Mouse (Mus musculus): ENCODE data around the gene Psmd13. TPM values are rescaled to one million over a fixed set of nuclear protein-coding genes. Genes with fewer than 3 reads are reported as not detected.

The Psmd13 gene
- polyA plus RNA-seq, 1 experiment from 2014 or later: 303 TPM

DNA sequence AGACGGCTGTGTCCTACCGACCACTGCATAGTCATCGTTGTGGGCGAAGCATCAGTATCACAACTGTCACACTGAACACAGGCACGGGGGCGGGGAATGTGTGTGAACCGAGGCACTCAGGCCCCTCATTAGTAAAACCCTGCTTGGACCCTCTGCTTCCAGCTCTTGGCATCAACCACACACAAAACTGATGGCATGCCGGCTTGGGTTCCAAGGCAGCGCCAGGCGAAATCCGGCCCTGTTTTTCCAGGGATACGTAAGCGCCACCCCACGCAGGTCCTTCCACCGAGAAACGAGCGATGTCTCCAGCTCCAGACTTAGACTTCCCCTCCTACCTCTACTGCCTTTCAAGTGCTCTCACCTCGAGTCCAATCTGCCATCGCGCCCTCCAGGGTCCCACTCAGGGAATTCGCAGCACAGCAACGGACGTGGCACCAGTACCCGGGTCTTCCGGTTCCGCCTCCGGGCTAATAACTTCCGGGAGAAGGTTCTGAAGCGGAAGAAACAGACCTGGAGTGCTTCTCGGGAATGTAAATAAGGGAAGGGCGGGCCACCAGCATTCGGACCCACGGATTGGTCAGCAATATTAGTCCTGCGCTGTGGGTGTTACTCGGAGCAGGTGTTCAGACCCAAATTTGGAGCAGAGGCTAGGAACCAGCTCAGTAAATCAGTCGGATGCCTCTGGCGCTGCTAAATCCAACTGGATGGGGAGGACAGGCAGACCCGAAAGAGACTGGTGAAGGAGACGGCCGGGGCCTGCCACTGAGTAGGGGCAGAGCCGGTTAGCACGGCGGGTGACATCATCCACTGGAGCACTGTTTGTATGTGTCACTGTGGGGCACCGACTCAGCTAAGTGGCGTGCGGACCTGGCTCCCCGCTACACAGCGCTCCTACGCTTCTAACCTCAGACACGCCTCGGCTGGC is 25.6 kb upstream of the Psmd13 start, which contains the start of gene Gm45785:
TSS of gene Gm45785 (minus strand) at position 472 of the 925 bp plus-strand sequence.
- WGBS: 1% methylated on average over 51 of the region's 51 CpGs
- Histone ChIP-seq H3K36me3 (ENCODE audit: control insufficient read depth, insufficient read depth) (peaks cover 27% of the 10 kb centered on the region), H3K4me1 (replicated peaks; ENCODE audit: control insufficient read depth, insufficient read depth, low read length) (peaks cover 31% of the 10 kb centered on the region)

DNA sequence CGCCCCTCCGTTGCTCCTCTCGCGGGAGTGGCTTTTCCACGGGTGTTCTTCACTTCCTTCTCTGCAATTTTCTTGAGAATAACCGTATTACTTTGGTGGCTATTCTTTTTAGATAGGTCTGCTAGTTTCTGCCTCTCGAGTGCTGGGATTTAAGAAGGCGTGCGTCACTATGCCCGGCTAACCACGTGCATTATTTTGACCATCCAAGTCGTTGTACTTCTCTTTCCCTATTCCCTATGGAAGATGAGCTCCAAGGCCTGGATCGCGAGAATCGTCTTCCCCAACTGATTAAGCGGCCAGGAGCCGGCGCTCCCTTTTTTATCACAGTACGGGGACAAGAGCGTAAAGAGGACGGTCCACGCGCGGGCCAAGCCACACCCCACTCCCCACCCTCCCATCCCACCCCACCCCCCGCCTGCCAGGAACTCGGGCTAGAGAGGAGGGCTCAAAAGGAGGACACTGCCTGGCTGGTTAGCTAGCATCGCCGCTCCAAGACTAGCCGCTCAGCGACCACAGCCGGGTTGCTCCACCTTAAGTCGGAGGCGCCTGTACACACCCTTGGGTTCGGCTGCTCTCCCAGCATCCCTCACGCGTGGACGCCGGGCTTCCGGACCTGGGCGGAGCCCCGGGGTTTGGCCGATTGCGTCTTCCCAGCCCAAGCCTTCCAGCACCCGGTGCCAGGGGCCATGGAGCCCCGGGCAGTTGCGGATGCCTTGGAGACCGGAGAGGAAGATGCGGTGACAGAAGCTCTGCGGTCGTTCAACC is 24.8 kb upstream of the Psmd13 start, which contains the start of gene Ric8a:
TSS of gene Ric8a (plus strand) at position 173 of the 765 bp plus-strand sequence.
- Histone ChIP-seq H3K4me1 (replicated peaks; ENCODE audit: control insufficient read depth, insufficient read depth, low read length) (peaks cover 31% of the 10 kb centered on the region), H3K4me3 (replicated peaks; ENCODE audit: low read length) (peak within 1 kb of the TSS; percentile 87), H3K27me3 (replicated peaks; ENCODE audit: control insufficient read depth, insufficient read depth, low read length) (no peaks in the 10 kb centered on the region), H3K36me3 (ENCODE audit: control insufficient read depth, insufficient read depth) (peaks cover 30% of the 10 kb centered on the region), H3K27ac (ENCODE audit: low read length) (peak within 1 kb of the TSS; percentile 93), H3K9ac (replicated peaks; ENCODE audit: low read depth, low read length) (peak within 1 kb of the TSS; percentile 88), H3K4me2 (ENCODE audit: low read length) (peak within 1 kb of the TSS; percentile 95), H3K9me3 (ENCODE audit: control insufficient read depth, low read length) (no peaks in the 10 kb centered on the region)
- under 1% methylated on average over 49 of the region's 50 CpGs for WGBS
- ATAC-seq: peak; percentile 82

More for the DNA sequence above, 25.6 kb upstream of the Psmd13 start, which contains the start of gene Gm45785:
- ATAC-seq: peak; percentile 77
- Histone ChIP-seq H3K27me3 (replicated peaks; ENCODE audit: control insufficient read depth, insufficient read depth, low read length) (no peaks in the 10 kb centered on the region), H3K4me3 (replicated peaks; ENCODE audit: low read length) (peak within 1 kb of the TSS; percentile 87), H3K4me2 (ENCODE audit: low read length) (peak within 1 kb of the TSS; percentile 95), H3K27ac (ENCODE audit: low read length) (peak within 1 kb of the TSS; percentile 93), H3K9ac (replicated peaks; ENCODE audit: low read depth, low read length) (peak within 1 kb of the TSS; percentile 88), H3K9me3 (ENCODE audit: control insufficient read depth, low read length) (no peaks in the 10 kb centered on the region)

DNA sequence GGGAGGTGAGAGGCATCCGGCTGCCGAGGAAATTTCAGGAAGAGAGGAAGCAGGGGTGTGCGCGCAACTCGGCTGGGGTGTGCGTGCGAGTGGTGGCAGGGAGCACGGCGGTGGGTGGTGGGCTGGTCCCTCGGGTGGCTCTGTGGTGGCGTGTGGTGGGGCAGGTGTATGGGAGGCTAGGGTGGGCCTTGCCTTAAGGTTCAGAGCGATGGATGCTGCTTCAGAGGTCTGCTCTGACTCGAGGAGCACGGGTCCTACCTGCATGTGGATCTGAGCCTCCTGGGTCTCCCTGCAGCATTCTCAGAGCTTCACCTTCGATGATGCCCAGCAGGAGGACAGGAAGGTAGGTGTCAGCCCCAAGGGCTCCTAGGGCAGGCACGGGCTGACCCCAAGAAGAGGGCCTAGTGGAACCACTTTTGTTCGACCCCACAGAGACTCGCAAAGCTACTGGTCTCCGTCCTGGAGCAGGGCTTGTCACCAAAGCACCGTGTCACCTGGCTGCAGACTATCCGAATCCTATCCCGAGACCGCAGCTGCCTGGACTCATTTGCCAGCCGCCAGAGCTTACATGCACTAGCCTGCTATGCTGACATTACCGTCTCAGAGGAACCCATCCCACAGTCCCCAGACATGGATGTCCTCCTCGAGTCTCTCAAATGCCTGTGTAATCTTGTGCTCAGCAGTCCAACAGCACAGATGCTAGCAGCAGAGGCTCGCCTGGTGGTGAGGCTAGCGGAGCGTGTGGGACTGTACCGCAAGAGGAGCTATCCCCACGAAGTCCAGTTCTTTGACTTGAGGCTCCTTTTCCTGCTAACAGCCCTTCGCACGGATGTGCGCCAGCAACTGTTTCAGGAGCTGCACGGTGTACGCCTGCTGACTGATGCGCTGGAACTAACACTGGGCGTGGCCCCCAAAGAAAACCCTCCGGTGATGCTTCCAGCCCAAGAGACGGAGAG is 23.9 kb upstream of the Psmd13 start, which contains the start of gene Bet1l:
TSS of gene Bet1l (minus strand) at position 28 of the 956 bp plus-strand sequence.
- 36% methylated on average over 40 of the region's 40 CpGs for WGBS
- Histone ChIP-seq H3K27me3 (replicated peaks; ENCODE audit: control insufficient read depth, insufficient read depth, low read length) (no peaks in the 10 kb centered on the region), H3K4me3 (replicated peaks; ENCODE audit: low read length) (peak within 1 kb of the TSS; percentile 87), H3K36me3 (ENCODE audit: control insufficient read depth, insufficient read depth) (peaks cover 30% of the 10 kb centered on the region), H3K4me1 (replicated peaks; ENCODE audit: control insufficient read depth, insufficient read depth, low read length) (peaks cover 31% of the 10 kb centered on the region), H3K4me2 (ENCODE audit: low read length) (peak within 1 kb of the TSS; percentile 95), H3K27ac (ENCODE audit: low read length) (peak within 1 kb of the TSS; percentile 93), H3K9me3 (ENCODE audit: control insufficient read depth, low read length) (no peaks in the 10 kb centered on the region), H3K9ac (replicated peaks; ENCODE audit: low read depth, low read length) (peak within 1 kb of the TSS; percentile 88)
- ATAC-seq: peak; percentile 26

DNA sequence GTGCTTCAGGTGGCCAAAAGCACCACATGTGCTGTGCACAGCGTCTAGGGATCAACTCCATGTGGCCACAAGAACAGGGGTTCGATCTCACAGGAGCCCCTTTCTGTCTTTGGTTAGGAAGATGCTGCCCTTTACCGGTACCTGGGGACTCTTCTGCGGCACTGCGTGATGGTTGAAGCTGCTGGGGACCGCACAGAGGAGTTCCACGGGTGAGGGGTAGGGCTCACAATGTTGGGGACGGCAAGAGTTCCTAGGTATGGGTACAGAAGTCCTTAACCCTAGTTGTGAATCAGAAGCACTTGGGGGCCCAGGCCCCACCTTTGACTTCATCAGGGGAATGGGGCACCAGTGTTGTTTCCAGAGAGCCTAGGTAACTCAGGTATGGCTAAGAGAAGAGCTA is 23.0 kb upstream of the Psmd13 start:
- H3K4me2 ChIP-seq (ENCODE audit: low read length): peak overlapping the region; percentile 95
- no peak for ATAC-seq
- no peaks in the 10 kb centered on the region for H3K9me3 ChIP-seq (ENCODE audit: control insufficient read depth, low read length)
- H3K4me3 ChIP-seq (replicated peaks; ENCODE audit: low read length): peak overlapping the region; percentile 87
- peaks cover 30% of the 10 kb centered on the region for H3K36me3 ChIP-seq (ENCODE audit: control insufficient read depth, insufficient read depth)
- WGBS: 96% methylated on average over 8 of the region's 8 CpGs
- H3K27me3 ChIP-seq (replicated peaks; ENCODE audit: control insufficient read depth, insufficient read depth, low read length): no peaks in the 10 kb centered on the region
- H3K4me1 ChIP-seq (replicated peaks; ENCODE audit: control insufficient read depth, insufficient read depth, low read length): peaks cover 31% of the 10 kb centered on the region
- no peak overlapping the region for H3K27ac ChIP-seq (ENCODE audit: low read length)
- H3K9ac ChIP-seq (replicated peaks; ENCODE audit: low read depth, low read length): peak overlapping the region; percentile 25

DNA sequence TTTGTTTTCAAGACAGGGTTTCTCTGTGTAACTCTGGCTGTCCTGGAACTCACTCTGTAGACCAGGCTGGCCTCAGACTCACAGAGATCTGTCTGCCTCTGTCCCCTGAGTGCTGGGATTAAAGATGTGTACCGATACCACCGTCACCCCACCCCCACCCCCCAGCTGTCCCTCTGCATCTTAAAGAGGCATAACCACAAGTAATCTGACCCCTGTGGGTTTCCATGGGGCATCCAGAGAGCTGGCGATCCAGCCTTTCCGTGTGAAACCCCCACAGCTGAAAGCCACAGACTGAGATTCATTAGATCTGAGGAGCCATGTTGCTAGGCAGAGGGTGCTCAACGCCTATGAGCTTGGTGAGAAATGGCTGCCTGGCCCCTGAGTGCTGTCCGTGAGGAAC is 21.8 kb upstream of the Psmd13 start:
- Histone ChIP-seq H3K27ac (ENCODE audit: low read length) (no peak overlapping the region), H3K4me3 (replicated peaks; ENCODE audit: low read length) (no peak overlapping the region), H3K9ac (replicated peaks; ENCODE audit: low read depth, low read length) (no peak overlapping the region), H3K9me3 (ENCODE audit: control insufficient read depth, low read length) (no peaks in the 10 kb centered on the region), H3K4me2 (ENCODE audit: low read length) (no peak overlapping the region), H3K36me3 (ENCODE audit: control insufficient read depth, insufficient read depth) (peaks cover 27% of the 10 kb centered on the region), H3K4me1 (replicated peaks; ENCODE audit: control insufficient read depth, insufficient read depth, low read length) (peaks cover 28% of the 10 kb centered on the region), H3K27me3 (replicated peaks; ENCODE audit: control insufficient read depth, insufficient read depth, low read length) (no peaks in the 10 kb centered on the region)
- 82% methylated on average over 6 of the region's 6 CpGs for WGBS
- ATAC-seq: no peak

DNA sequence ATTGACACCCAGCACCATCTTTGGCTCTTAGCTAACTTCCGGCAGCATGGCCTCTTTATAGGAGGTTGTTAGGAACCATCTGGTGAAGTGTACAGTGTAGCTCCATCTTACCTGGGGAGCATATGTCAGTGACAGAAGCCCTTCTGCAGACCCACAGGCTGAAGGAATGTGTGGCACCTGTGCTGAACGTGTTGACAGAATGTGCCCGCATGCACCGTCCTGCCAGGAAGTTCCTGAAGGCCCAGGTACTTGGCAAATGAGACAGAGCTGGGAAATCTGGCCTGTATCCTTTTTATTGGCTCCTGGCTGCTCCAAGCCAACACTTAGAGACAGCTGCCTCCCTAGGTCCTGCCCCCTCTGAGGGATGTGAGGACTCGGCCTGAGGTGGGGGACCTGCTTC is 21.0 kb upstream of the Psmd13 start:
- no peak for ATAC-seq
- Histone ChIP-seq H3K9me3 (ENCODE audit: control insufficient read depth, low read length) (no peaks in the 10 kb centered on the region), H3K27ac (ENCODE audit: low read length) (no peak overlapping the region), H3K4me1 (replicated peaks; ENCODE audit: control insufficient read depth, insufficient read depth, low read length) (peaks cover 21% of the 10 kb centered on the region), H3K27me3 (replicated peaks; ENCODE audit: control insufficient read depth, insufficient read depth, low read length) (no peaks in the 10 kb centered on the region), H3K9ac (replicated peaks; ENCODE audit: low read depth, low read length) (no peak overlapping the region), H3K4me3 (replicated peaks; ENCODE audit: low read length) (no peak overlapping the region), H3K36me3 (ENCODE audit: control insufficient read depth, insufficient read depth) (peaks cover 27% of the 10 kb centered on the region), H3K4me2 (ENCODE audit: low read length) (no peak overlapping the region)
- WGBS: 85% methylated on average over 5 of the region's 5 CpGs

DNA sequence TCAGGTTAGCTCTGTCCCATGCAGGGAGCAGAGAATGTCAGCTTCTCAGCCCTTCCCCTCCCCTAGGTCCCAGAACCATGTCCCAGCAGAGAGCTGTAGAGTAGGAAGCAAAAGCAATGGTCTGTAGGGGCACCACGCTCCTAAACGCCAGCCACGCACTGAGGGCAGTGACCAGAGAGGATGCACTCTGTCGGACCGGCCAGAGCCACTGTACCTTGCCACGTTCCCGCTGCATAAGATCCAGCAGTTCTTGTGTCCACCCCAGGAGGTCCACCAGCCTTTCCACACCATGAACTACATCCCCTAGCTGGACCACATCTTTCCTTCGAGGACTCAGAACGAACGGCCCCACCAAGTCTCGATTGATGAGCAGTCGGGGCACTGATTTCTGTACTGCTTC is 17.0 kb upstream of the Psmd13 start:
- Histone ChIP-seq H3K9me3 (ENCODE audit: control insufficient read depth, low read length) (no peaks in the 10 kb centered on the region), H3K9ac (replicated peaks; ENCODE audit: low read depth, low read length) (no peak overlapping the region), H3K27me3 (replicated peaks; ENCODE audit: control insufficient read depth, insufficient read depth, low read length) (no peaks in the 10 kb centered on the region), H3K27ac (ENCODE audit: low read length) (no peak overlapping the region), H3K4me2 (ENCODE audit: low read length) (no peak overlapping the region), H3K4me1 (replicated peaks; ENCODE audit: control insufficient read depth, insufficient read depth, low read length) (no peaks in the 10 kb centered on the region; the same call in 1 of the 2 replicates), H3K4me3 (replicated peaks; ENCODE audit: low read length) (no peak overlapping the region), H3K36me3 (ENCODE audit: control insufficient read depth, insufficient read depth) (peaks cover 24% of the 10 kb centered on the region)
- no peak for ATAC-seq
- 88% methylated on average over 12 of the region's 12 CpGs for WGBS

DNA sequence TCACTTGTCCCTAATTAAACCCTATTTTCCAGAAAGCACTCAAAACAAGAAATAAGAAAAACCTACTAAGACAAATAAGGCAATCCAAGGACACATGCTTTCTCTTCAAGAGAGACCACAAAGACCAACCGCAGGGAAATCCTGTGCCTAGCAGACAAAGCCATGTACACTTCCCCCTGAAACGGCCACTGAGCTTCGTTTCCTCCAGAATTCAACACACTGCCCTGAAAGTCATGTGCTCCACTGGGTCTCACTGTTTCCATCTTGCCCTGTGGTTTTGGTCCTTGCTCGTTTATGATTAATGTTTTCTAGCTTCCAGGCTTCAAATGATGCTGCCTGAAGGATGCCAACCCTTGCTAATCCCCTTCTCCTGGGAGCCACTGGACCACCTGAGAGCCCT is 7.5 kb upstream of the Psmd13 start:
- no peak for ATAC-seq

More for the DNA sequence above, 7.5 kb upstream of the Psmd13 start:
- no peaks in the 10 kb centered on the region for H3K4me1 ChIP-seq (replicated peaks; ENCODE audit: control insufficient read depth, insufficient read depth, low read length)
- H3K4me2 ChIP-seq (ENCODE audit: low read length): no peak overlapping the region
- 92% methylated on average over 4 of the region's 4 CpGs for WGBS
- peaks cover 2% of the 10 kb centered on the region; the same call in 1 of the 2 replicates for H3K36me3 ChIP-seq (ENCODE audit: control insufficient read depth, insufficient read depth)
- no peaks in the 10 kb centered on the region for H3K9me3 ChIP-seq (ENCODE audit: control insufficient read depth, low read length)
- H3K9ac ChIP-seq (replicated peaks; ENCODE audit: low read depth, low read length): no peak overlapping the region
- H3K4me3 ChIP-seq (replicated peaks; ENCODE audit: low read length): no peak overlapping the region
- no peak overlapping the region for H3K27ac ChIP-seq (ENCODE audit: low read length)
- H3K27me3 ChIP-seq (replicated peaks; ENCODE audit: control insufficient read depth, insufficient read depth, low read length): no peaks in the 10 kb centered on the region

Data from forebrain, embryonic 16.5 days (tissue).